10 mouse cellular contexts compared by ENCODE assay signal in genomic region chr8:120521591-120521965, GRCm38 (mm10).
A peak's percentile ranks its signal among the peaks of the same experiment; 100 is the strongest.
DNase-seq lines count a peak whose midpoint lies in the region; ATAC-seq and TF ChIP-seq lines count a peak whose summit lies in the region.
"Had no signal": no experiment of that assay in that cellular context is flagged by ENCODE, and none has a peak within 500 bp of the region (broad histone marks: within the 10 kb centered on the region; RNA-seq: fewer than 3 reads in every experiment).

No protein-coding gene starts in this region.

- no peaks in the 10 kb centered on the region for H3K9me3 ChIP-seq in forebrain, embryonic 15.5 days
- H3K9me3 ChIP-seq in limb, embryonic 13.5 days: no peaks in the 10 kb centered on the region
- no peaks in the 10 kb centered on the region for H3K9me3 ChIP-seq in stomach, embryonic 16.5 days (replicated peaks; ENCODE audit: control insufficient read depth, low read length)

- no peak for DNase-seq in layer of hippocampus, adult 2 months (ENCODE audit: low spot score in 2 of 2)
- DNase-seq in layer of hippocampus, adult 11-12 months (ENCODE audit: low spot score): no peak
- no peak for DNase-seq in testis, postnatal 10 days (ENCODE audit: low spot score)
- DNase-seq in urinary bladder, postnatal 36 days (ENCODE audit: low spot score in 2 of 2): no peak
- DNase-seq: kidney, postnatal 14 days had no signal

- WGBS in forebrain, embryonic 15.5 days: 24% methylated on average over 7 of the region's 7 CpGs
- 64% methylated on average over 7 of the region's 7 CpGs for WGBS in limb, embryonic 13.5 days
- WGBS in stomach, embryonic 16.5 days: 71% methylated on average over 7 of the region's 7 CpGs

- H3K4me2 ChIP-seq in forebrain, embryonic 15.5 days (replicated peaks): peak overlapping the region; percentile 34
- H3K4me2 ChIP-seq in limb, embryonic 13.5 days (replicated peaks): peak overlapping the region; percentile 19; the same call in 1 of the 2 replicates
- H3K4me2 ChIP-seq in stomach, embryonic 16.5 days (ENCODE audit: low read depth, low read length): no peak overlapping the region

- TF ChIP-seq CTCF in layer of hippocampus, adult 2 months (conservative IDR thresholded peaks at IDR 0.05): no peak

- H3K27me3 ChIP-seq in forebrain, embryonic 15.5 days: no peaks in the 10 kb centered on the region
- H3K27me3 ChIP-seq in limb, embryonic 13.5 days: peaks cover 8% of the 10 kb centered on the region
- H3K27me3 ChIP-seq in stomach, embryonic 16.5 days (ENCODE audit: control insufficient read depth, insufficient read depth, low read length): no peaks in the 10 kb centered on the region

- H3K4me3 ChIP-seq in layer of hippocampus, adult 2 months: no peak overlapping the region; the same call in 1 of the 2 replicates
- no peak overlapping the region for H3K4me3 ChIP-seq in forebrain, embryonic 15.5 days
- H3K4me3 ChIP-seq in limb, embryonic 13.5 days: no peak overlapping the region
- no peak overlapping the region for H3K4me3 ChIP-seq in stomach, embryonic 16.5 days (replicated peaks; ENCODE audit: low read length)

- no peaks in the 10 kb centered on the region for H3K36me3 ChIP-seq in forebrain, embryonic 15.5 days
- H3K36me3 ChIP-seq in limb, embryonic 13.5 days: no peaks in the 10 kb centered on the region
- H3K36me3 ChIP-seq in stomach, embryonic 16.5 days (ENCODE audit: control insufficient read depth, insufficient read depth, low read length): no peaks in the 10 kb centered on the region

- ATAC-seq in forebrain, embryonic 15.5 days (replicated peaks): peak; percentile 3; the same call in 1 of the 2 replicates
- no peak for ATAC-seq in limb, embryonic 13.5 days (ENCODE audit: low FRiP score, low read depth)
- no peak for ATAC-seq in stomach, embryonic 16.5 days (ENCODE audit: insufficient read depth, low FRiP score)
- no peak for ATAC-seq in erythroid progenitor cell, adult 5-6 weeks (replicated peaks; ENCODE audit: low FRiP score, poor library complexity, severe bottlenecking)
- ATAC-seq: CD4-positive, CD25-positive, alpha-beta regulatory T cell, adult 4 months had no signal

- H3K9ac ChIP-seq in forebrain, embryonic 15.5 days (replicated peaks): peak overlapping the region; percentile 19; the same call in 1 of the 2 replicates
- no peak overlapping the region for H3K9ac ChIP-seq in limb, embryonic 13.5 days
- H3K9ac ChIP-seq in stomach, embryonic 16.5 days (ENCODE audit: low read length): peak overlapping the region; percentile 4; the same call in 1 of the 2 replicates

- H3K4me1 ChIP-seq in forebrain, embryonic 15.5 days: peaks cover 97% of the 10 kb centered on the region
- peaks cover 80% of the 10 kb centered on the region for H3K4me1 ChIP-seq in limb, embryonic 13.5 days
- H3K4me1 ChIP-seq in stomach, embryonic 16.5 days (ENCODE audit: control insufficient read depth, insufficient read depth, low read length): peaks cover 68% of the 10 kb centered on the region

- H3K27ac ChIP-seq in layer of hippocampus, adult 2 months: peak overlapping the region; percentile 86
- peak overlapping the region; percentile 95 for H3K27ac ChIP-seq in forebrain, embryonic 15.5 days (replicated peaks)
- H3K27ac ChIP-seq in limb, embryonic 13.5 days: no peak overlapping the region
- H3K27ac ChIP-seq in stomach, embryonic 16.5 days (ENCODE audit: low read length): peak overlapping the region; percentile 62
